8 mouse cellular contexts compared by ENCODE assay signal in genomic region chr17:34603375-34604060, GRCm38 (mm10). TPM values are rescaled to one million over a fixed set of nuclear protein-coding genes. Genes with fewer than 3 reads are reported as not detected.
DNase-seq lines count a peak whose midpoint lies in the region; ATAC-seq and TF ChIP-seq lines count a peak whose summit lies in the region.

TSS of gene Rnf5 (minus strand) at chr17:34603690.

- peak within 1 kb of the TSS; percentile 90 for H3K27ac ChIP-seq in cortical plate, adult 2 months (ENCODE audit: insufficient read depth, low read length)

- peak within 1 kb of the TSS; percentile 69 for H3K4me3 ChIP-seq in cortical plate, adult 2 months (ENCODE audit: insufficient read depth, low read length)
- peak within 1 kb of the TSS; percentile 99 for H3K4me3 ChIP-seq in megakaryocyte, embryonic 14.5 days (replicated peaks)

- TF ChIP-seq CTCF in cortical plate, adult 2 months (IDR thresholded peaks at IDR 0.05; ENCODE audit: extremely low read depth, insufficient read depth, low read length) = no peak

- DNase-seq in gastrocnemius, adult 8-10 months (ENCODE audit: low spot score in 2 of 2) = peak; percentile 97
- peak; percentile 100 for DNase-seq in hindlimb bud, embryonic 11.5 days (ENCODE audit: extremely low spot score, low read depth, low spot score)
- DNase-seq in left cerebral cortex, adult 8-10 months (ENCODE audit: low spot score in 2 of 2) = peak; percentile 96 to 100
- peak; percentile 100 for DNase-seq in right cerebral cortex, postnatal 10 days (ENCODE audit: low spot score in 2 of 2)
- peak; percentile 96 for DNase-seq in urinary bladder, postnatal 25 days (ENCODE audit: low spot score)

- H3K36me3 ChIP-seq in megakaryocyte, embryonic 14.5 days (replicated peaks; ENCODE audit: low read length) = peaks cover 49% of the 10 kb centered on the region

- H3K9me3 ChIP-seq in megakaryocyte, embryonic 14.5 days = no peaks in the 10 kb centered on the region

- peak; percentile 87 for ATAC-seq in activated CD4-positive, CD25-positive, alpha-beta regulatory T cell, adult 4 months

- no peaks in the 10 kb centered on the region for H3K27me3 ChIP-seq in megakaryocyte, embryonic 14.5 days (replicated peaks)

- H3K4me1 ChIP-seq in cortical plate, adult 2 months (ENCODE audit: control insufficient read depth, insufficient read depth, low read length) = peaks cover 8% of the 10 kb centered on the region
- peaks cover 68% of the 10 kb centered on the region for H3K4me1 ChIP-seq in megakaryocyte, embryonic 14.5 days

- TF ChIP-seq POLR2A in cortical plate, adult 2 months (IDR thresholded peaks at IDR 0.05; ENCODE audit: extremely low read depth, insufficient read depth, low read length) = peak; percentile 62; the same call in 1 of the 2 replicates

RNA-seq across cellular contexts. Expression of gene Rnf5, which starts in this region (rescaled TPM):
- polyA plus RNA-seq in activated CD4-positive, CD25-positive, alpha-beta regulatory T cell, adult 4 months (2017; shearing (Covaris generic)) = 10 to 100 TPM; 49.0 to 56.9 TPM
- polyA plus RNA-seq in cortical plate, adult 2 months (2012; rRNA removed) = 125 and 130 TPM in 2 replicates
- total RNA-seq in gastrocnemius, adult 8-10 months (2022) = 10 to 100 TPM; 20.2 to 23.9 (median 22.7) TPM
- 10 to 100 TPM; 73.3 to 77.6 (median 76.0) TPM for total RNA-seq in left cerebral cortex, adult 8-10 months (2022)
- 37.8 and 101 TPM in 2 replicates for polyA plus RNA-seq in megakaryocyte, embryonic 14.5 days (2012; ENCODE audit: insufficient read depth, low replicate concordance)

Comparison
In these comparisons a context has a peak if more than half of its experiments do, and no peak if none do; other contexts are left out.
1. Peak in every context shown above with its lines: DNase-seq, ATAC-seq, H3K4me3 ChIP-seq and H3K27ac ChIP-seq.